Mouse (Mus musculus): ENCODE results near the gene Gkn2.

Gkn2 gene

GRCm38 (mm10) chr6:87373057-87373456 lies at the start of gene Gkn2:
TSS of gene Gkn2 (plus strand) at chr6:87373357.
- DNase-seq = no peak

- peak in 1 of 2 experiments; percentile 60 for DNase-seq
These were observed 49.8 kb upstream of the Gkn2 start for GRCm38 (mm10) chr6:87323381-87323780.

- no peak for DNase-seq
These were observed 46.2 kb upstream of the Gkn2 start for GRCm38 (mm10) chr6:87326932-87327331.

GRCm38 (mm10) chr6:87328265-87329173 lies 44.6 kb upstream of the Gkn2 start:
- peak in 1 of 2 experiments; percentile 51 for DNase-seq

GRCm38 (mm10) chr6:87332380-87332779 lies 40.8 kb upstream of the Gkn2 start:
- no peak for DNase-seq

- peak; percentile 60 to 73 for DNase-seq
These were observed 38.6 kb upstream of the Gkn2 start for GRCm38 (mm10) chr6:87334361-87335090.

GRCm38 (mm10) chr6:87335091-87335934 lies 37.8 kb upstream of the Gkn2 start, which contains the start of gene Antxr1:
TSS of gene Antxr1 (minus strand) at chr6:87335821.
- peak; percentile 76 to 82 for DNase-seq

GRCm38 (mm10) chr6:87335935-87336295 lies 37.2 kb upstream of the Gkn2 start:
- peak in 1 of 2 experiments; percentile 42 for DNase-seq

- DNase-seq = no peak
These were observed 22.3 kb upstream of the Gkn2 start, which contains the start of gene Gkn1 for GRCm38 (mm10) chr6:87350829-87351228. TSS of gene Gkn1 (minus strand) at chr6:87350942.

GRCm38 (mm10) chr6:87354441-87354840 lies 18.7 kb upstream of the Gkn2 start:
- DNase-seq = no peak

- no peak for DNase-seq
These were observed 3.9 kb upstream of the Gkn2 start for GRCm38 (mm10) chr6:87369223-87369622.

GRCm38 (mm10) chr6:87383926-87384691 lies 11.0 kb downstream of the Gkn2 start:
- DNase-seq = peak in 1 of 2 experiments; percentile 53

GRCm38 (mm10) chr6:87384761-87385160 lies 11.6 kb downstream of the Gkn2 start:
- DNase-seq = no peak

GRCm38 (mm10) chr6:87386203-87386602 lies 13.0 kb downstream of the Gkn2 start:
- DNase-seq = peak in 1 of 2 experiments; percentile 75

- no peak for DNase-seq
These were observed 13.5 kb downstream of the Gkn2 start for GRCm38 (mm10) chr6:87386681-87387080.

GRCm38 (mm10) chr6:87388877-87389276 lies 15.7 kb downstream of the Gkn2 start, which contains the start of gene Gkn3:
TSS of gene Gkn3 (minus strand) at chr6:87388935.
- no peak for DNase-seq

GRCm38 (mm10) chr6:87389455-87389989 lies 16.4 kb downstream of the Gkn2 start:
- no peak for DNase-seq

- peak; percentile 33 to 49 for DNase-seq
These were observed 20.5 kb downstream of the Gkn2 start for GRCm38 (mm10) chr6:87393466-87394205.

GRCm38 (mm10) chr6:87394783-87395182 lies 21.6 kb downstream of the Gkn2 start:
- DNase-seq = no peak

- peak; percentile 65 to 78 for DNase-seq
These were observed 26.0 kb downstream of the Gkn2 start for GRCm38 (mm10) chr6:87399137-87399536.
